Mouse (Mus musculus) ES-E14 (cell line): Measurements from ENCODE around the gene Slc7a6os. TPM values are rescaled to one million over a fixed set of nuclear protein-coding genes. Genes with fewer than 3 reads are reported as not detected.

ENCODE experiments used
- DNase-seq: peaks from one replicate; pipeline ENCODE4 v3.0.0-alpha.2; 2013; ENCODE audit warnings: low read depth, low spot score
- H3K27ac ChIP-seq: 2 replicates; pipeline ENCODE4 v1.5.1; 2012; ENCODE audit warnings: low read depth, mild to moderate bottlenecking, low read length, moderate library complexity, mixed read lengths; ENCODE audit not compliant: poor library complexity, insufficient read depth, severe bottlenecking
- H3K36me3 ChIP-seq: 2 replicates; pipeline ENCODE4 v1.6.1; 2012; ENCODE audit warnings: mild to moderate bottlenecking, low read length, moderate library complexity, mixed read lengths; ENCODE audit not compliant: control insufficient read depth, poor library complexity, insufficient read depth, severe bottlenecking
- H3K4me1 ChIP-seq, 2 experiments: fragments of 150-350 bp in 1 of 2; sonication (generic) in 1 of 2; 2 replicates each; pipeline ENCODE4 v1.6.1; 2012; ENCODE audit warnings: low read length in 2 of 2, mild to moderate bottlenecking in 1 of 2, mixed read lengths in 1 of 2; ENCODE audit not compliant: control insufficient read depth in 2 of 2, insufficient read depth in 2 of 2, poor library complexity in 1 of 2
- H3K4me3 ChIP-seq, 2 experiments: fragments of 150-350 bp in 1 of 2; sonication (generic) in 1 of 2; 2 replicates each; pipeline ENCODE4 v1.5.1; 2012; ENCODE audit warnings: low read length in 2 of 2, low read depth in 1 of 2, mild to moderate bottlenecking in 1 of 2, mixed read lengths in 1 of 2; ENCODE audit not compliant: insufficient read depth in 1 of 2, poor library complexity in 1 of 2, severe bottlenecking in 1 of 2
- H3K9ac ChIP-seq: 2 replicates; pipeline ENCODE4 v1.6.1; 2012; ENCODE audit warnings: low read depth, mild to moderate bottlenecking, low read length, mixed read lengths; ENCODE audit not compliant: poor library complexity, insufficient read depth, severe bottlenecking
- H3K9me3 ChIP-seq: fragments of 150-350 bp; sonication (generic); 2 replicates; pipeline ENCODE4 v1.6.1; 2012; ENCODE audit warnings: low read depth, mild to moderate bottlenecking, low read length; ENCODE audit not compliant: control insufficient read depth, insufficient read depth
- CHD2 ChIP-seq: IDR thresholded peaks from 2 replicates; pipeline ENCODE4 v1.6.1; 2014; ENCODE audit warnings: mild to moderate bottlenecking, low read depth, low read length, inconsistent platforms
- HCFC1 ChIP-seq: IDR thresholded peaks from 2 replicates; pipeline ENCODE4 v1.6.1; 2012; ENCODE audit warnings: low read length, inconsistent platforms, borderline replicate concordance; ENCODE audit not compliant: insufficient read depth
- MAFK ChIP-seq: IDR thresholded peaks from 2 replicates; pipeline ENCODE4 v1.6.1; 2014; ENCODE audit warnings: mild to moderate bottlenecking, low read depth, low read length, inconsistent platforms; ENCODE audit not compliant: insufficient read depth
- ZC3H11A ChIP-seq: IDR thresholded peaks from 2 replicates; pipeline ENCODE4 v1.6.1; 2012; ENCODE audit warnings: low read depth, mild to moderate bottlenecking, inconsistent platforms, low read length, borderline replicate concordance
- ZNF384 ChIP-seq: IDR thresholded peaks from 2 replicates; pipeline ENCODE4 v1.6.1; 2012; ENCODE audit warnings: low read depth, low read length, inconsistent platforms
- in situ Hi-C, 2 experiments: fragments of 600-800 bp; cut with MboI; formaldehyde crosslinking; loops; one replicate each; pipeline ENCODE4 v1.15.1; 2025; ENCODE audit warnings: low sequenced_read_pairs in 2 of 2, inconsistent platforms in 1 of 2; ENCODE audit not compliant: unreplicated experiment in 2 of 2
- total RNA-seq: library from RNA; depleted of rRNA; stranded (reverse); fragments of 300-350 nt; gene quantifications from 2 replicates; pipeline ENCODE4 v1.2.3, GENCODE M21; 2012; rRNA removed

Slc7a6os gene
- total RNA-seq, 1 experiment: 69.1 TPM

DNA sequence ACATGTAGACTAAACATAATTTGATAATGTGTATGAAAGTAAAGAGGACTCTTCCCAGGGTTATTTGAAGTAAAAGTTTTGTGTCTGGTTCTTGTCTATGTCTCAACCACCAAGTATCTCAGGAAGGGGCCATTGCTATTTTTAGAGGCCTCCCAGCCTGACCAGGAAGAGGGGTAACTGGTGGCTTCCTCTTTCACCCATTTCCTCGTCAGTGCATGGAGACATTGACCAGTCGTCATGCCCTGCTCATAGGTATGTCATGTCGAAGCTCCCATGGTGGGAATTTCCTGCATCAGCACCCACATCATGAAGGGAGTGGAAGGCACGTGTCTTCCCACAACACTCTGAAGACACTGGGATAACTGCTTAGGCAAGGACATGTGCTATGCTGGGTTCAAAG lies 57.9 kb downstream of the Slc7a6os start:
- DNase-seq: no peak
- TF ChIP-seq ZC3H11A: no peak
- no peak for TF ChIP-seq HCFC1
- no peak for TF ChIP-seq CHD2
- no peak for TF ChIP-seq MAFK
- no peak for TF ChIP-seq ZNF384
- Histone ChIP-seq H3K4me1 (peaks cover 0 to 3% of the 10 kb centered on the region in 2 experiments; a peak in 1 of 4 replicates), H3K9me3 (no peaks in the 10 kb centered on the region), H3K36me3 (peaks cover 2% of the 10 kb centered on the region; the same call in 1 of the 2 replicates), H3K27ac (no peak overlapping the region), H3K4me3 (no peak overlapping the region), H3K9ac (no peak overlapping the region)
- in situ Hi-C loops: no loop called here

DNA sequence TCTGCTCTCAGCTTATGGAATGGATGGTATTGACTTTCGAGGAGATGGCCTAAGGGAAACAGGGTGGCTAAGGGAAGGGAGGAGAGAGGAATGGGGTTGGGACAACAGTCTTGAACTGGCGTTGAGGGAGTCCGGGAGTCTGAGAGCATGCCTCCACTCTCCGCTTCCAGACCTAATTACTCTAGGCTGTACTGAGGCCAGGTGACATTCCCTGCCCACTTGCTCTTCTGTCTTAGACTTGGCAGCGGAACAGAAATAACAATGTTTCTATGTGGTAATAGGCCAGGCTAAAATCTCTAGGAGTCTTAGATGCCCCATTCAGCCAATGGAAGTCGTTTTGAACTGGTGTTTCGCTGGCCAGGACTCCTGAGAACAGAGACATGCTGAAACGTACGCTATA lies 59.7 kb downstream of the Slc7a6os start:
- Histone ChIP-seq H3K4me1 (peaks cover 0 to 3% of the 10 kb centered on the region in 2 experiments; a peak in 1 of 4 replicates), H3K27ac (no peak overlapping the region), H3K9ac (peak overlapping the region; percentile 68), H3K9me3 (no peaks in the 10 kb centered on the region), H3K4me3 (peak overlapping the region; percentile 70 to 75), H3K36me3 (peaks cover 2% of the 10 kb centered on the region; the same call in 1 of the 2 replicates)
- TF ChIP-seq ZNF384: no peak
- no peak for TF ChIP-seq ZC3H11A
- no peak for TF ChIP-seq HCFC1
- TF ChIP-seq CHD2: no peak
- TF ChIP-seq MAFK: no peak
- no peak for DNase-seq
- in situ Hi-C loops: no loop called here

Other genes with a start within 250 kb of the Slc7a6os start
- 70.1 and 133 TPM in 2 replicates for gene Slc12a4, start 244.8 kb downstream of the Slc7a6os start, total RNA-seq
- 1.0 and 1.5 TPM in 2 replicates for gene Dpep3, start 231.5 kb downstream of the Slc7a6os start, total RNA-seq
- 16.8 and 17.4 TPM in 2 replicates for gene Dus2, start 219.6 kb downstream of the Slc7a6os start, total RNA-seq
- gene Dpep2nb, start 205.0 kb downstream of the Slc7a6os start, total RNA-seq: not detected in 2 replicates
- 31.5 and 41.5 TPM in 2 replicates for gene Ddx28, start 199.1 kb downstream of the Slc7a6os start, total RNA-seq
- 17.2 and 19.6 TPM in 2 replicates for gene Nfatc3, start 152.1 kb downstream of the Slc7a6os start, total RNA-seq
- 12.5 and 20.1 TPM in 2 replicates for gene Esrp2, start 74.0 kb downstream of the Slc7a6os start, total RNA-seq
- gene Pla2g15, start 60.5 kb downstream of the Slc7a6os start, total RNA-seq: 26.0 and 38.8 TPM in 2 replicates
- gene Slc7a6, start 42.1 kb downstream of the Slc7a6os start, total RNA-seq: 44.2 and 46.2 TPM in 2 replicates
- gene Prmt7, start within 50 bp of the Slc7a6os start, total RNA-seq: 55.8 and 66.1 TPM in 2 replicates
- 0.94 and 1.7 TPM in 2 replicates for gene Smpd3, start 127.1 kb upstream of the Slc7a6os start, total RNA-seq
- 5.7 and 6.0 TPM in 2 replicates for gene Zfp90, start 204.4 kb upstream of the Slc7a6os start, total RNA-seq